Mouse (Mus musculus) central nervous system, embryonic 11.5 days (tissue): ENCODE measurements around the gene Zscan4c. TPM values are rescaled to one million over a fixed set of nuclear protein-coding genes. Genes with fewer than 3 reads are reported as not detected.

Experiments
- polyA plus RNA-seq: library from polyadenylated mRNA; depleted of rRNA; stranded (reverse); fragments of >200 nt; gene quantifications from 2 replicates; pipeline ENCODE4 v1.2.3, GENCODE M21; 2012; rRNA removed

Gene Zscan4c
- polyA plus RNA-seq = not detected in 2 replicates

GRCm38 (mm10) chr7:11005445-11005844 lies at the start of gene Zscan4c:
TSS of gene Zscan4c (plus strand) at chr7:11005745.

Other genes starting within 250 kb of the Zscan4c start
- gene Zscan4b, start 100.7 kb upstream of the Zscan4c start, polyA plus RNA-seq = not detected in 2 replicates
- not detected in 2 replicates for gene Zscan4-ps1, start 63.9 kb downstream of the Zscan4c start, polyA plus RNA-seq
- not detected in 2 replicates for gene Zscan4d, start 160.4 kb downstream of the Zscan4c start, polyA plus RNA-seq